11 mouse cellular contexts compared by ENCODE assay signal in genomic region chr2:93404169-93404568, GRCm38 (mm10). TPM values are rescaled to one million over a fixed set of nuclear protein-coding genes. Genes with fewer than 3 reads are reported as not detected.
DNase-seq lines count a peak whose midpoint lies in the region; ATAC-seq and TF ChIP-seq lines count a peak whose summit lies in the region.
"Had no signal": no experiment of that assay in that cellular context is flagged by ENCODE, and none has a peak within 500 bp of the region (broad histone marks: within the 10 kb centered on the region; RNA-seq: fewer than 3 reads in every experiment).

No protein-coding gene starts in this region.

- H3K4me2 ChIP-seq in heart, embryonic 11.5 days, result no peak overlapping the region

- no peak for TF ChIP-seq POLR2A in lung, adult 2 months (IDR thresholded peaks at IDR 0.05; ENCODE audit: borderline replicate concordance, extremely low read depth, low read depth, low read length)
- no peak for TF ChIP-seq POLR2A in brain, embryonic 14.5 days (IDR thresholded peaks at IDR 0.05; ENCODE audit: borderline replicate concordance, extremely low read depth, insufficient read depth, insufficient read length, poor library complexity, severe bottlenecking)
- TF ChIP-seq POLR2A in small intestine, adult 2 months (IDR thresholded peaks at IDR 0.05; ENCODE audit: low read depth, low read length), result no peak

- H3K27ac ChIP-seq in heart, embryonic 11.5 days (ENCODE audit: low read depth, low read length), result no peak overlapping the region
- H3K27ac ChIP-seq in small intestine, adult 2 months (ENCODE audit: insufficient read depth, low read depth, low read length), result no peak overlapping the region
- H3K27ac ChIP-seq: macrophage had no signal

- H3K27me3 ChIP-seq in heart, embryonic 11.5 days (ENCODE audit: control insufficient read depth, insufficient read depth, low read length), result peaks cover 2% of the 10 kb centered on the region; the same call in 1 of the 2 replicates
- H3K27me3 ChIP-seq in small intestine, adult 2 months (ENCODE audit: control insufficient read depth, insufficient read depth, low read length), result no peaks in the 10 kb centered on the region

- no peak overlapping the region for H3K4me3 ChIP-seq in heart, embryonic 11.5 days (ENCODE audit: low read depth, low read length)
- no peak overlapping the region for H3K4me3 ChIP-seq in lung, adult 2 months (replicated peaks; ENCODE audit: extremely low read depth, low read depth, low read length)
- H3K4me3 ChIP-seq in small intestine, adult 2 months (ENCODE audit: low read depth, low read length), result no peak overlapping the region

- H3K36me3 ChIP-seq in heart, embryonic 11.5 days (ENCODE audit: control insufficient read depth, insufficient read depth, low read length), result no peaks in the 10 kb centered on the region
- H3K36me3 ChIP-seq in small intestine, adult 2 months (ENCODE audit: control insufficient read depth, insufficient read depth, low read length), result no peaks in the 10 kb centered on the region

- no peak overlapping the region for H3K9ac ChIP-seq in heart, embryonic 11.5 days (ENCODE audit: low read depth, low read length)

- DNase-seq in heart, postnatal 10 days, result no peak
- DNase-seq in lung, adult 2 months, result no peak
- DNase-seq in lung, postnatal 4 days, result no peak
- DNase-seq in brain, embryonic 14.5 days (ENCODE audit: low read depth), result no peak
- DNase-seq in adrenal gland, adult 8-10 months, result no peak
- DNase-seq: cerebellum, adult 11-12 months; kidney, postnatal 14 days had no signal

- 0 out of 2 replicates have a peak, but pooled peaks have one; percentile 18 for ATAC-seq in heart, embryonic 11.5 days (replicated peaks; ENCODE audit: insufficient number of reproducible peaks, low FRiP score, low TSS enrichment)
- ATAC-seq in frontal cortex, adult (ENCODE audit: low TSS enrichment), result no peak

- no peaks in the 10 kb centered on the region for H3K9me3 ChIP-seq in heart, embryonic 11.5 days (replicated peaks; ENCODE audit: control insufficient read depth, low read length)

- peak; percentile 47 for TF ChIP-seq CTCF in lung, adult 2 months (IDR thresholded peaks at IDR 0.05; ENCODE audit: insufficient read depth, low read length)
- TF ChIP-seq CTCF in brain, embryonic 14.5 days (IDR thresholded peaks at IDR 0.05; ENCODE audit: borderline replicate concordance, extremely low read depth, insufficient read depth, insufficient read length), result peak; percentile 32; the same call in 1 of the 2 replicates
- TF ChIP-seq CTCF in small intestine, adult 2 months (IDR thresholded peaks at IDR 0.05; ENCODE audit: extremely low read depth, insufficient read length, insufficient replicate concordance, low read depth, low read length), result peak; percentile 41; the same call in 1 of the 2 replicates

- H3K4me1 ChIP-seq in heart, embryonic 11.5 days (ENCODE audit: control insufficient read depth, insufficient read depth, low read length), result peaks cover 11% of the 10 kb centered on the region
- 0 out of 2 replicates have a peak, but pooled peaks cover 3% of the 10 kb centered on the region for H3K4me1 ChIP-seq in lung, adult 2 months (ENCODE audit: control insufficient read depth, insufficient read depth, low read length)
- H3K4me1 ChIP-seq in small intestine, adult 2 months (ENCODE audit: control insufficient read depth, insufficient read depth, insufficient read length, low read length), result no peaks in the 10 kb centered on the region

- 37% methylated on average over 4 of the region's 4 CpGs for WGBS in heart, embryonic 11.5 days (ENCODE audit: insufficient replicate concordance)
- 39% methylated on average over 4 of the region's 4 CpGs for WGBS in lung, adult 2 months
- WGBS in small intestine, adult 2 months, result 25% methylated on average over 4 of the region's 4 CpGs

- intact Hi-C loops in heart, postnatal 10 days (cut with DNase I), result no loop called here

RNA-seq across cellular contexts. Expression of gene Cd82, which starts 58.8 kb away (rescaled TPM):
- 10.6 and 14.3 TPM in 2 replicates for polyA plus RNA-seq in heart, embryonic 11.5 days (2014; fragmentation: Nextera tagmentation; extraction: Ambion mirVana)
- 10 to 100 TPM; 13.9 to 17.2 TPM for total RNA-seq in heart, postnatal 10 days (2021)
- 170 and 176 TPM in 2 replicates for polyA plus RNA-seq in lung, adult 2 months (2012; rRNA removed)
- 19.5 and 24.4 TPM in 2 replicates for polyA plus RNA-seq in brain, embryonic 14.5 days (2012; rRNA removed)
- polyA plus RNA-seq in small intestine, adult 2 months (2012; rRNA removed), result 123 and 433 TPM in 2 replicates
- 100 to 1,000 TPM in 1 of 4 experiments, 10 to 100 TPM in 3; 74.6 to 101 (median 78.3) TPM for total RNA-seq in adrenal gland, adult 8-10 months (2022)
